Mouse (Mus musculus) bone marrow macrophage, adult 2 months (primary cell): ENCODE results near the gene Smtnl1.

Experiments used
- CTCF ChIP-seq: IDR thresholded peaks from 2 replicates; pipeline ENCODE4 v1.5.1; 2012; ENCODE audit warnings: low read depth, mild to moderate bottlenecking, low read length, moderate library complexity
- POLR2A ChIP-seq: IDR thresholded peaks from 2 replicates; pipeline ENCODE4 v1.6.1; 2012; ENCODE audit warnings: mild to moderate bottlenecking, low read depth, low read length, borderline replicate concordance

DNA sequence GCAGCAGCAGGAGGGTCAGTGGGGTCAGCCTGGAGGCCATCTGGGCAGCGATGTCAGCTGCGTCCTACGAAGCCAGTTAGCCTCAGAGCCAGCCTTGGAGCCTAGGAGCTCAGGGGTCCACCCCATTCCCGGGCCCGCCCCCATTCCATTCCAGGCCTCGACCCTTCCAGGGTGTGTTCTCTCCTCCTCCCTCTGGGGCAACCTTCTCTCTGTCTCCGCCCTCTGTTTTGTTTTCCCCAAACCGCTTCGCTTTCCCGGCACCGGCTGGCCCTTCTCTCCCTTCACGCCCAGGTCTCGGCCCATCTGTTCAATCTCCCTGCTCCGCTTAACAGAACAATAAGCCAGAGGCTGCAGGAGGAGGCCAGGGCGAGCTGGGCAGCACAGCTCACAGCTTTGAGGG, 47.7 kb downstream of the Smtnl1 start:
- TF ChIP-seq CTCF (no peak), POLR2A (no peak)
